Mouse (Mus musculus): Measurements from ENCODE around the gene Atf3.

Atf3 gene

GRCm38 (mm10) chr1:191192751-191193150, 25.1 kb downstream of the Atf3 start:
- DNase-seq (ENCODE audit: low spot score in 2 of 2) = no peak

GRCm38 (mm10) chr1:191192213-191192612, 25.6 kb downstream of the Atf3 start:
- DNase-seq (ENCODE audit: low spot score in 2 of 2) = no peak

GRCm38 (mm10) chr1:191189671-191190372, 28.0 kb downstream of the Atf3 start:
- DNase-seq (ENCODE audit: low spot score in 2 of 2) = no peak

GRCm38 (mm10) chr1:191186386-191186770, 31.5 kb downstream of the Atf3 start:
- DNase-seq (ENCODE audit: low spot score in 2 of 2) = peak; percentile 45 to 60

- peak; percentile 59 to 68 for DNase-seq (ENCODE audit: low spot score in 2 of 2)
Observed at GRCm38 (mm10) chr1:191185761-191186385, 32.0 kb downstream of the Atf3 start.

- DNase-seq (ENCODE audit: low spot score in 2 of 2) = peak; percentile 49 to 57
Observed at GRCm38 (mm10) chr1:191184841-191185251, 33.0 kb downstream of the Atf3 start.

- DNase-seq (ENCODE audit: low spot score in 2 of 2) = no peak
Observed at GRCm38 (mm10) chr1:191184066-191184815, 33.6 kb downstream of the Atf3 start.

GRCm38 (mm10) chr1:191183163-191184065, 34.4 kb downstream of the Atf3 start:
- DNase-seq (ENCODE audit: low spot score in 2 of 2) = peak; percentile 98 to 99

GRCm38 (mm10) chr1:191182431-191183162, 35.2 kb downstream of the Atf3 start:
- DNase-seq (ENCODE audit: low spot score in 2 of 2) = peak; percentile 68 to 76

GRCm38 (mm10) chr1:191181469-191182259, 36.2 kb downstream of the Atf3 start:
- DNase-seq (ENCODE audit: low spot score in 2 of 2) = no peak

GRCm38 (mm10) chr1:191180397-191180796, 37.4 kb downstream of the Atf3 start:
- peak; percentile 10 to 44 for DNase-seq (ENCODE audit: low spot score in 2 of 2)

- DNase-seq (ENCODE audit: low spot score in 2 of 2) = no peak
Observed at GRCm38 (mm10) chr1:191179846-191180245, 38.0 kb downstream of the Atf3 start.

GRCm38 (mm10) chr1:191178511-191179188, 39.2 kb downstream of the Atf3 start:
- DNase-seq (ENCODE audit: low spot score in 2 of 2) = no peak

- DNase-seq (ENCODE audit: low spot score in 2 of 2) = no peak
Observed at GRCm38 (mm10) chr1:191176887-191177286, 41.0 kb downstream of the Atf3 start.

GRCm38 (mm10) chr1:191172487-191172886, 45.4 kb downstream of the Atf3 start:
- DNase-seq (ENCODE audit: low spot score in 2 of 2) = no peak

GRCm38 (mm10) chr1:191170444-191170843, 47.4 kb downstream of the Atf3 start:
- DNase-seq (ENCODE audit: low spot score in 2 of 2) = no peak

- no peak for DNase-seq (ENCODE audit: low spot score in 2 of 2)
Observed at GRCm38 (mm10) chr1:191166189-191166588, 51.6 kb downstream of the Atf3 start.

GRCm38 (mm10) chr1:191164717-191165116, 53.1 kb downstream of the Atf3 start, which contains the start of gene Fam71a:
Fam71a (minus strand) TSS chr1:191164817.
- DNase-seq (ENCODE audit: low spot score in 2 of 2) = no peak

- DNase-seq (ENCODE audit: low spot score in 2 of 2) = no peak
Observed at GRCm38 (mm10) chr1:191154314-191154713, 63.5 kb downstream of the Atf3 start.
